Mouse (Mus musculus) layer of hippocampus, adult 18-20 months (tissue): Measurements from ENCODE around the gene Pcbd1. TPM values are rescaled to one million over a fixed set of nuclear protein-coding genes. Genes with fewer than 3 reads are reported as not detected.

Experiments used
- DNase-seq, 2 experiments: peaks; one replicate each; pipeline ENCODE4 v3.0.0; 2022; ENCODE audit warnings: low spot score in 2 of 2
- long read RNA-seq: library from polyadenylated mRNA; stranded (forward); transcript quantifications from one replicate; pipeline ENCODE4 v2.0.0, GENCODE M21; 2021
- total RNA-seq, 2 experiments: library from RNA; stranded (reverse); gene quantifications; 2 replicates each; pipeline ENCODE4 v1.2.3; 2021

The Pcbd1 gene
- 10 to 100 TPM; 13.0 to 13.5 TPM for total RNA-seq
- long read RNA-seq, transcript Pcbd1-201 (4 exons, 789 nt), result major isoform, 11 of 11 reads
- long read RNA-seq, partial matches to known transcripts, result 0 of 11 reads
- long read RNA-seq, other reads (novel, unspliced or antisense), result 0 of 11 reads

DNA sequence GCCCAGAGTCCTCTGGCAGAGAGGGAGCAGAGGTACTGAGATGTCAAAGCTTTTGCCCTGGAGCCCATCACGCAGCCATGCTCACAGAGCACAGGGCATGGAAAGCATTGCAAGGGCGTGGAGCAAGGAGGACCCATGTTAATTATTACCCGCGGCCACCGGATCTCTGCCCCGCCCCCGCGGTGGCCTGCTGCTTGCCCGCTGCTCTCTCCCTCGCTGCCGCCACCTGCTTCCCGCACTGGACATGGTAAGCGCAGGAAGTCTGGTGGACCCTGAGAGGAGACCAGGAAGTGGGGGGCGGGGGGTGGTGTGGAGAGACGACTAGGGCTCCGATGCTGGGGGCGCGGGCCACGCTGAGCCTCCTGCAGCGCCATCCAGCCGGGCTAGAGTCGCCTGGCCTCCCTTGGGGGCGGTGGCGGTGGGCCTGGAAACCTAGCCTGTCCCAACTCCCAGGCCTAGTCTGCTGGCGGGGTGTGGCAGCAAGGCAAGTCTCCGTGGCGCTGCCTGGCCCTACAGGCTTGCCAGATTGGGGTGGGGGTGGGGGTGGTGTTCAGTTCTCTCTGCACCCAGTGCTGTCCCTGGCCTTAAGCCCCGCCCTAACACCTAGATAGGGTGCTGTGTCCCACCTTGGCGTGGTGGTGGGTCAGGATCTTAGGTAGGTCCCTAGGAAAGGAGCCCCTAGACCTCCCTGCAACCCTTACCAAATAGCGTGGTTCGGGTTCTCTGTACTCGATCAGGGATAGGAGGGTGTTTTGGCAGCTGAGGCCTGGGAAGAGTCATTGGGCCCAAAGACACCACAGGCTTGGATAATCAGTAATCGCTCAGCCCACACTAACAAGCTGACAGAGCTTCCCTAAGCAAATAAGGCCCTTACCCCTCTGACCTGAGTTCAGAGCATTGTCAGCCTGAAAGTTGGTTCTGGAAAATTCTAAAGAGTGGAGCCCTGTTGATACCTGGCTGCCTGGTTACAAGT is at the start of gene Pcbd1:
Gene Pcbd1, plus strand, starts transcription at position 162 of the 973 bp plus-strand sequence.
- no peak for DNase-seq

GRCm38 (mm10) chr10:61039657-61040056 is 49.5 kb upstream of the Pcbd1 start:
- DNase-seq, result no peak

DNA sequence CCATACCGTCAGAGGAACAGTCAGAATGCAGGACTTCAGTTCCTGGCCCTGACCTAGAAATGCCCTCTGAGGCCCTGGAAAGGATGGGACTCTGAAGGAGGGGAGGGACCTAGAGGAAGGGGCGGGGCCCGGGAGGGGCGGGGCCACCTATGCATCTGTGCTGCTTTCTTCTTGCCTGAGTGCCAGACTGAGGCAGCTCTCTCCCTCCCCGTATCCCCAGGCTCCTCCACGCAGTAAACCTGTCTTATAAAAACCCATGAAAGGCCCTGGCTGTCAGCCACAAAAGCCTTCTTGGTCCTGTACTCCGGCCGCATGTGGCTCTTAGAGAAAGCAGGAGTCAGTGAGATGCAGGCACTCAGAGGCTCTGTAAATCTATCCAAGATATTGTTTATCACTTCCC is 44.0 kb upstream of the Pcbd1 start:
- DNase-seq, result no peak

GRCm38 (mm10) chr10:61051993-61052613 is 37.0 kb upstream of the Pcbd1 start:
- DNase-seq, result peak; percentile 43 to 84

DNA sequence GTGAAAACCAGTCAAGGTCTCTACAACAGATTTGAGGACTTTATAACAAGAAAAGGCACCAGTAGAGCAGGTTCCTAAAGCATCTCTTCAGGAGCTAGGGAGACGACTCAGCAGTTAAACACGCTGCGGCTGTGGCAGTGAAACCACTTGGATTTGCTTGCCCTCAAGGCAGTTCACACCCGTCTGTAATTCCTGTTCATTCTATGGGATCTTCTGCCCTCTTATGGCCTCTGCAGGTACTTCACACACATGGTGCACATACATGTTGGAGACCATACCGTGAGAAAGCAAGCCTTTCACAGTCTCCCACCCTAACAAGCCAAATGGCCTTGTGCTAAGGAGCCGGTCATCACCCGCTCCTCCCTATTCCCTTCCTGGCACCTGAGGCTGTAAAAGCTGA is 32.5 kb upstream of the Pcbd1 start:
- no peak for DNase-seq

- no peak for DNase-seq
These were observed 30.0 kb upstream of the Pcbd1 start for GRCm38 (mm10) chr10:61059101-61059500.

GRCm38 (mm10) chr10:61059543-61060110 is 29.5 kb upstream of the Pcbd1 start:
- no peak for DNase-seq

DNA sequence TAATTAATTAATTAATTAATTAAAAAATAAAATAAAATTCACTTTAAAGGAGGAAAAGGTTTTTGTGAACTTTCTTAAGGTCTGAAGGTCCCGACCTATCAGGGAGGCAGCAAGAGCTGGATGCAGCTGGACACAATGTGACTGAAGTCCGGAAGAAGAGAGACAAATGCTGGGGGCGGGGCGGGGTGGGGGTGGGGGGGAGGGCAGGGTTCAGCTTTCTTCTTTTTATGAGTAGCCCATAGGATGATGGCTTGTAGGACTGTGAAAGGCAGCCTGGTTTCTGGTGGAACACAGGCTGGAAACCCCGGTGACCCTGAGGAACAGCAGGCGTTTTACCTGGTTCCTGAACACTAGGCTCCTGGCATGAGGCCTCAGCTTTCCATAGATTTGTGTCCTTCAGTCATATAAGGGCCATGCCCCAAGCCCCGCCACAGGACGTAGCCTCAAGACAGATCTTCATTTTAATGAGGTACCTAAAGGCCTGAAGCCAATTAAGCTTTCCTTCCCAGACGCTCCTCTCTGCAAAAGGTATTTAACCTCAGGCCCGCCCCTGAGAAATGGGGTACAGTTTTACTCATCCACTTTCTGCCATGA is 25.8 kb upstream of the Pcbd1 start:
- no peak for DNase-seq

DNA sequence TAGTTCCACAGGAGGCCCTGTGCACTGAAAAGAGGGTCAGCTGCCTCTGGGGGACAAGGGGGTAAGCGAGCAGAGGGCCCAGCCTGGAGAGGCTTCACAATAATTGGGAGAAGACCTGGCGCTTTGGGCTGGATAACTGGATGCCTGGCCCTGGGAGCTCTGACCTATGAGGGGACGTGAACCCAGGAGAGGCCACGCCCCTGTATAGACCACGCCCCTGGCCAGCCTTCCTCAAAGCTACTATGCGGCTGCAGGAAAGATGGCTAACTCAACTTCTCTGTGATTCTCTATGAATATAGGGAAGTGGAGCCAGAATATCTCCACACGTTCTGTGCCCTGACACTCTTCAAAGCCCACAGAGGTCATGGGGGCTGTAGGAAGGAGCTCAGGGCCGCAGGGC is 24.5 kb upstream of the Pcbd1 start:
- no peak for DNase-seq

- DNase-seq, result no peak
These were observed 23.7 kb upstream of the Pcbd1 start for GRCm38 (mm10) chr10:61065287-61066005.

GRCm38 (mm10) chr10:61068436-61069192 is 20.5 kb upstream of the Pcbd1 start:
- DNase-seq, result peak; percentile 29 to 77

- DNase-seq, result no peak
These were observed 19.9 kb upstream of the Pcbd1 start for GRCm38 (mm10) chr10:61069248-61069647.

DNA sequence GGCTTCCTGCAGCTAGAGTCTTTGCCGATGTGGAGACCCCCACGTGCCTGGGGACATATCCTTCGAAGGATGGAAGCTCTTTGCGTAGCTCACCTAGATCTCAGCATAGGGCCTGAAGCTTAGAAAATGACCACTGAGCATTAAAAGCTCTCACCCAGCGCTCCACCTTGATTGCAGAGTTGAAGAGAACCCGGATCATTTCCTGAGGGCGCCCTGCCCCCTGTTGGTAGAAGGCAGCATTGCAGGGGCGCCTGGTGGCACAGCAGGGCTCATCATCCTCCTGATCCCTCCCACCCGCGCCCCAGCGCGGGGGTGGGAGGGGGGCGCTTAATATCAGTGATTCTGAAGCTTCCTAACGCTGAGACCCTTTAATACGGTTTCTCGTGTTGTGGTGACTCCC is 16.8 kb upstream of the Pcbd1 start:
- peak; percentile 28 to 69 for DNase-seq

GRCm38 (mm10) chr10:61074643-61075042 is 14.5 kb upstream of the Pcbd1 start:
- no peak for DNase-seq

- DNase-seq, result no peak
These were observed 13.5 kb upstream of the Pcbd1 start for GRCm38 (mm10) chr10:61075607-61076006.

DNA sequence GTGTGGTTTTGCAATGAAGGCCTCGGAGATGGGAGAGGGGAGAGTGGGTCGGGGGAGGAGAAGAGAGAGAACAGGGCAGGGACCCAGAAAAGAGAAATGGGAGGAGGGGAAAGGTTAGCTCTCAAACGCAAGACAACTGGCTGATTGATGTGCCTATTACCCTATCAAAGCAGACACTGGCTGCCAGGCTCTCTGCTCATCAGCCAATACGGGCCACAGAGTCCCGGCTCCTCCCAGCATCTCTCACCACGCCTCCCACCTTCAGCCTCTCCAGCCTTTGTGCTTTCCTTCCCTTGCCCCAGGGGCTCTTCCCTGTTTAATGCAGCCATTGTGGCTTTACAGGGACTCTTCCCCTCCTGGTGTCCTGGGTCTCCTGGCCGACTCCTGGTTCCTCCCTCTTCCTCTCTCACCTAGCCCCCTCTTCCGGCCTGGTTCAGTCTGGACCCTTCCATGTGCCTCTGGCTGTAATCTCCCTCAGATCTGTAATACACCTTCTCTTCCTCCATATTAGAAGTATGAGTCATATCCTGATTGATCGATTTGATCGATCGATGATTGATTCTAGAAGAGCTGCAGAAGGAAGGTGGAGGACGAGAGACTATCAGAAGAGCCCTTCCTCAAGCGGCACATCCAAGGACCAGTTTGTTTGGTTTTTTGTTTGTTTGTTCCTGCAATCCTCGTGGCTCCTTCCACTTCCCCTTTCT is 8.8 kb upstream of the Pcbd1 start:
- DNase-seq, result peak in 1 of 2 experiments; percentile 70

- DNase-seq, result no peak
These were observed 8.2 kb upstream of the Pcbd1 start for GRCm38 (mm10) chr10:61080931-61081255.

- no peak for DNase-seq
These were observed 3.8 kb upstream of the Pcbd1 start for GRCm38 (mm10) chr10:61085364-61085763.

DNA sequence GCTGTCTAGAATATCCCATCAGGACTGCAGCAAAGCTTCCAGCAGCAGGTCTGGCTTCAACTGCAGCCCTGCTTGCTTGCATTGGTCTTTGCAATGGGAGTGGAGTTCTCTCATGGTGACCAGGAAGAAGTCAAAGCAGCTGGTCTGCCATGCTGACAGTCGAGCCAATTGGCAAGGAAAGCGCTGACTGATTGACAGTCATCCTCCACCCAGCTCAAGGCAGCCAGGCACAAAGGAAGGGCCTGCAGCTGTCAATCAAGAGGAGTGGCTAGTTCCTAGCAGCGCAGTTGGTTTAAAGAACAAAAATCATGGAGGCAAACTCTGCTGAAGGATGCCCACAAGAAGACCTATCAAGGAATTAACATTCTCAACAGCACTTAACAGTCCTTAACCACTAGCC is 2.6 kb upstream of the Pcbd1 start:
- no peak for DNase-seq

- DNase-seq, result no peak
These were observed 663 bp upstream of the Pcbd1 start for GRCm38 (mm10) chr10:61088468-61088867.
